Mouse (Mus musculus): ENCODE data around the gene Frs3. TPM values are rescaled to one million over a fixed set of nuclear protein-coding genes. Genes with fewer than 3 reads are reported as not detected.
A peak's percentile ranks its signal among the peaks of the same experiment; 100 is the strongest.

Gene Frs3
- total and polyA plus RNA-seq, 2 experiments, result 1.7 to 7.1 TPM

DNA sequence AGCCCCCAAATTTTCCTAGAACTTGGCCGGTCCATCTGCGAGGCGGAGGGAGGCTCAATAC lies 5.4 kb downstream of the Frs3 start, which contains the start of gene Gm21981:
Gm21981 (minus strand) TSS at position 14 of the 61 bp plus-strand sequence.
- DNase-seq (ENCODE audit: extremely low read depth, low read depth, low spot score), result no peak
- WGBS, result 2% methylated on average over 3 of the region's 3 CpGs
- H3K9ac ChIP-seq (ENCODE audit: low read depth, low read length), result peak within 1 kb of the TSS; percentile 88
- H3K27me3 ChIP-seq (ENCODE audit: control insufficient read depth, insufficient read depth, low read length), result no peaks in the 10 kb centered on the region
- peak within 1 kb of the TSS; percentile 81 for H3K27ac ChIP-seq (replicated peaks; ENCODE audit: insufficient read depth, low read depth, low read length)
- peak within 1 kb of the TSS; percentile 72 for H3K4me3 ChIP-seq (ENCODE audit: insufficient read depth, low read depth, low read length)
- peaks cover 6% of the 10 kb centered on the region for H3K4me1 ChIP-seq (ENCODE audit: control insufficient read depth, insufficient read depth, low read length)
- no peak for TF ChIP-seq CTCF (IDR thresholded peaks at IDR 0.05; ENCODE audit: low read depth, low read length)
- TF ChIP-seq POLR2A (IDR thresholded peaks at IDR 0.05; ENCODE audit: extremely low read depth, insufficient read depth, low read length), result no peak
- no peaks in the 10 kb centered on the region for H3K36me3 ChIP-seq (ENCODE audit: control insufficient read depth, insufficient read depth, low read length)
- no peaks in the 10 kb centered on the region; the same call in 1 of the 2 replicates for H3K79me2 ChIP-seq (ENCODE audit: control insufficient read depth, insufficient read depth, low read length)

DNA sequence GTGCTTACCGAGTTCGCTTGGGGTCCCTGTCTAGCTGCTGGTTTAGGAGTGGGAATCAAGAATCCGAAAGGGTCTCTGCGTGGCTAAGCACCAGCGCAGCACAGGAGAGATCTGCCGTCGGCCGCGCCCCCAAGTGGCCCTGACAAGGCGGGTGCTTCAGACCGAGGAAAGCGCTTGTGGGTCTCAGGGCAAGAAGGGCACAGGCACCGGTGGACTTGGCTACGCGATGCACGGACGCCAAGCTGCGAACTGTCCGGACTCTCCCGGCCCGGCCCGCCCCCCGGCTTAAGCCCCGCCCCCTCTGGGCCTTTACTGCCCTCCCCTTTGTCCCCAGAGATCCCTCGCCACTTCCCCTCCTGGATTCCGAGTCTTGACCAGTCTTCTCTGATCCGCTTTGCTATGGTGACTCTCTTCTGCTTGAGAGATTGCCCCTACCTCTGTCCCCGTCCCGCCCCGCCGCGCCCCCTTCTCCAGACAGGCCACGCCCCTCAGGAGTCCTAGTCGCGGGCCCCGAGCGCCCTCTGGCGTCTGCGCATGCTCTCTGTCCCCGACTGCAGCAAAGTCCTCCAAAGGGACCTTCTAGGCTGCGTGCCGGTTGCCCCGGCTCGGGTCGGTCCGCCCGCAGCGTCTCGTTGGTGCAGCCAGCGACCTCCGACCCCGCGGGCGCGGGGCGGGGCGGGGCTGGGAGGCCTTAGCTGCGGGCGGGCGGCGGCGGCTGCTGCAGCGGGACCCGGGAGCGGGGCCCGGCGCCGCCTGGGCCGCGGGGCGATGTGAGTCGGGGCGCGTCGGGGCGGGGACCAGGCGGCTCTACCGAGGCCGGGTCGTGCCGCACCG lies 5.9 kb downstream of the Frs3 start, which contains the start of gene Prickle4:
Prickle4 (minus strand) TSS at position 234 of the 834 bp plus-strand sequence.
- peak within 1 kb of the TSS; percentile 88 for H3K9ac ChIP-seq (ENCODE audit: low read depth, low read length)
- H3K4me1 ChIP-seq (ENCODE audit: control insufficient read depth, insufficient read depth, low read length), result peaks cover 6% of the 10 kb centered on the region
- peak within 1 kb of the TSS; percentile 72 for H3K4me3 ChIP-seq (ENCODE audit: insufficient read depth, low read depth, low read length)
- peak within 1 kb of the TSS; percentile 81 for H3K27ac ChIP-seq (replicated peaks; ENCODE audit: insufficient read depth, low read depth, low read length)
- TF ChIP-seq POLR2A (IDR thresholded peaks at IDR 0.05; ENCODE audit: extremely low read depth, insufficient read depth, low read length), result 0 out of 2 replicates have a peak, but pooled peaks have one; percentile 33
- peak; percentile 85 for TF ChIP-seq CTCF (IDR thresholded peaks at IDR 0.05; ENCODE audit: low read depth, low read length)
- peak; percentile 84 for DNase-seq (ENCODE audit: extremely low read depth, low read depth, low spot score)
- H3K79me2 ChIP-seq (ENCODE audit: control insufficient read depth, insufficient read depth, low read length), result no peaks in the 10 kb centered on the region; the same call in 1 of the 2 replicates
- H3K27me3 ChIP-seq (ENCODE audit: control insufficient read depth, insufficient read depth, low read length), result no peaks in the 10 kb centered on the region
- WGBS, result under 1% methylated on average over 77 of the region's 82 CpGs
- no peaks in the 10 kb centered on the region for H3K36me3 ChIP-seq (ENCODE audit: control insufficient read depth, insufficient read depth, low read length)

DNA sequence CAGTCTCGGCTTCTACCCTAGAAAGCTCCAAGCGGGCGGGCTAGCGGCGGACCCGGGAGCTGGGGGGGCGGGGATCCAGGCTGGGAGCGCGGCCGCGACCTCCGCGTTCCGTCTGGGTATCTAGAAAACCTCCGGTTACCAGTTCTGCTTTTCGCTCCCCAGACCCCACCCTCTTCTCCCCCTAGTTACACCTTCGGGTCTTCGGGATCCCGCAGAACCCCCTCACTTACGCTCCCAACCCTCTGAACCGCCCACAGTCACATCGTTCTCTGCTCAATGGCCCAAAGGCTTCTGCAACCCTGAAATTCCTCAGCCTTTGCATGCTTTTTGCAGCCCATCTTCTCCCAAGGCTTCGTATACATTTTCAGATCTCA lies 6.5 kb downstream of the Frs3 start:
- peak overlapping the region; percentile 72 for H3K4me3 ChIP-seq (ENCODE audit: insufficient read depth, low read depth, low read length)
- DNase-seq (ENCODE audit: extremely low read depth, low read depth, low spot score), result no peak
- TF ChIP-seq CTCF (IDR thresholded peaks at IDR 0.05; ENCODE audit: low read depth, low read length) (no peak), POLR2A (IDR thresholded peaks at IDR 0.05; ENCODE audit: extremely low read depth, insufficient read depth, low read length) (no peak)
- H3K4me1 ChIP-seq (ENCODE audit: control insufficient read depth, insufficient read depth, low read length), result peaks cover 6% of the 10 kb centered on the region
- under 1% methylated on average over 23 of the region's 23 CpGs for WGBS
- no peaks in the 10 kb centered on the region for H3K27me3 ChIP-seq (ENCODE audit: control insufficient read depth, insufficient read depth, low read length)
- no peaks in the 10 kb centered on the region for H3K36me3 ChIP-seq (ENCODE audit: control insufficient read depth, insufficient read depth, low read length)
- peak overlapping the region; percentile 88 for H3K9ac ChIP-seq (ENCODE audit: low read depth, low read length)
- H3K27ac ChIP-seq (replicated peaks; ENCODE audit: insufficient read depth, low read depth, low read length), result 0 out of 2 replicates have a peak overlapping the region, but pooled peaks have one; percentile 5
- no peaks in the 10 kb centered on the region; the same call in 1 of the 2 replicates for H3K79me2 ChIP-seq (ENCODE audit: control insufficient read depth, insufficient read depth, low read length)

DNA sequence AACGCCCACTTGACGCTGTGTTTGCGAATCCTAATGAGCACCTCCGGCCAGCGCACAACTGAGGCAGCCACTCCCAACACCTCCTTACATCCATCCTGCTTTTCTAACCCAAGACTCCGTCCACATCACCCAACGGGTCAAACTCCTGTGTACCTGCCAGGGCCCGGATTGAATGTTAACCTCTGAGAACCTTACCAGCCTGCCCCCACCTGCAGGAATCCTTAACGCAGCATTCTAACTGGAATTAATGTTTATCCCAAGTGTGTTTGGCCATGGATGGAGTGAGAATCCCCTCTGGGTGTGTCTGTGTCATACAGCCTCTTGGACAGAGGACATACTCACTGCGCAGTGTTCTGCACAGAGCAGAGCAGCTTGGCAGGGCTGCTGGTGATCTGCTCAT lies 9.3 kb downstream of the Frs3 start:
- Histone ChIP-seq H3K4me1 (ENCODE audit: control insufficient read depth, insufficient read depth, low read length) (peaks cover 6% of the 10 kb centered on the region), H3K79me2 (ENCODE audit: control insufficient read depth, insufficient read depth, low read length) (no peaks in the 10 kb centered on the region; the same call in 1 of the 2 replicates), H3K27me3 (ENCODE audit: control insufficient read depth, insufficient read depth, low read length) (no peaks in the 10 kb centered on the region), H3K4me3 (ENCODE audit: insufficient read depth, low read depth, low read length) (no peak overlapping the region), H3K36me3 (ENCODE audit: control insufficient read depth, insufficient read depth, low read length) (peaks cover 2% of the 10 kb centered on the region; the same call in 1 of the 2 replicates), H3K9ac (ENCODE audit: low read depth, low read length) (no peak overlapping the region), H3K27ac (replicated peaks; ENCODE audit: insufficient read depth, low read depth, low read length) (no peak overlapping the region)
- no peak for DNase-seq (ENCODE audit: extremely low read depth, low read depth, low spot score)
- WGBS, result 80% methylated on average over 10 of the region's 10 CpGs
- no peak for TF ChIP-seq POLR2A (IDR thresholded peaks at IDR 0.05; ENCODE audit: extremely low read depth, insufficient read depth, low read length)
- no peak for TF ChIP-seq CTCF (IDR thresholded peaks at IDR 0.05; ENCODE audit: low read depth, low read length)

DNA sequence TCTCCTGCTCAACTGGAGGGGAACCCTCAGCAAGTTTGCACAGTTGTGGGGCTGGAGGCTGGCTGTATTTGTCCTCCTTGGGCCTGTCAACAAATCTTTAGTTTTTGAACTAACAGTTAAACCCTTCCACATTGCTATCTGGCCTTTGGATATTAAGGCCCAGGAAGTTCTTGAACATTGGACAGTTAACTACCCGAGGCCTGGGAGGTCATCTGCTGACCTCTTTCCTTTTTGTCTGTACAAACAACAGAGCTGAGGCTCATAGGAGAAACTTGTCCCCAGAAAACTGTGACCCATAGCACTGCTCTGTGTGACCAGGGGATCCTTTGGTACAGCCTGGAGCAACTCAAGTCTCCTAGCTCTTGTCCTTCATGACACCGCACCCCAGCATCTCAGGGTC lies 10.2 kb downstream of the Frs3 start:
- TF ChIP-seq POLR2A (IDR thresholded peaks at IDR 0.05; ENCODE audit: extremely low read depth, insufficient read depth, low read length) (no peak), CTCF (IDR thresholded peaks at IDR 0.05; ENCODE audit: low read depth, low read length) (no peak)
- DNase-seq (ENCODE audit: extremely low read depth, low read depth, low spot score), result peak; percentile 27
- H3K27me3 ChIP-seq (ENCODE audit: control insufficient read depth, insufficient read depth, low read length), result no peaks in the 10 kb centered on the region
- H3K9ac ChIP-seq (ENCODE audit: low read depth, low read length), result no peak overlapping the region
- WGBS, result 54% methylated on average over 2 of the region's 2 CpGs
- H3K4me1 ChIP-seq (ENCODE audit: control insufficient read depth, insufficient read depth, low read length), result peaks cover 5% of the 10 kb centered on the region
- H3K79me2 ChIP-seq (ENCODE audit: control insufficient read depth, insufficient read depth, low read length), result no peaks in the 10 kb centered on the region; the same call in 1 of the 2 replicates
- peaks cover 2% of the 10 kb centered on the region; the same call in 1 of the 2 replicates for H3K36me3 ChIP-seq (ENCODE audit: control insufficient read depth, insufficient read depth, low read length)
- no peak overlapping the region for H3K4me3 ChIP-seq (ENCODE audit: insufficient read depth, low read depth, low read length)
- no peak overlapping the region for H3K27ac ChIP-seq (replicated peaks; ENCODE audit: insufficient read depth, low read depth, low read length)

DNA sequence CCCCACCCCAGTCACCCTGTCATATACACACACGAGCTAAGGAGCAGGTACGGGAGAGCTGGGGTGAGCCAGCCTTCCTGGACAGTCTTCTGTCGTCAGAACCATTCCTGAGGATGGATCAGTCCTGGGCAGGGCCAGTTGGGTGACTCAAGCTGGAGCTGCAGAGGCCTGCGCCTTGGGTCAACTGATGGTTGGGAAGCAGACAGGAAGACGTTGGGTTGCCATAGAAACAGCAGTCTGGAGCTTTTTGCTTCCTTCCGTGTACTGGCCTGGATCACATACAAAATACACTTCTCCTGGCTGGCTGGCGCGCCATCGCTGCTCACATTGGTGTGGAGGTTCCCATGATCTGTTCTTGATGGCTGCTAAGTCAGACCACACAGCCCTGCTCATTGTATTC lies 13.0 kb downstream of the Frs3 start:
- no peaks in the 10 kb centered on the region for H3K27me3 ChIP-seq (ENCODE audit: control insufficient read depth, insufficient read depth, low read length)
- no peak for TF ChIP-seq POLR2A (IDR thresholded peaks at IDR 0.05; ENCODE audit: extremely low read depth, insufficient read depth, low read length)
- no peak for DNase-seq (ENCODE audit: extremely low read depth, low read depth, low spot score)
- WGBS, result 92% methylated on average over 9 of the region's 9 CpGs
- no peak overlapping the region for H3K4me3 ChIP-seq (ENCODE audit: insufficient read depth, low read depth, low read length)
- no peaks in the 10 kb centered on the region for H3K79me2 ChIP-seq (ENCODE audit: control insufficient read depth, insufficient read depth, low read length)
- H3K36me3 ChIP-seq (ENCODE audit: control insufficient read depth, insufficient read depth, low read length), result peaks cover 2% of the 10 kb centered on the region; the same call in 1 of the 2 replicates
- no peak overlapping the region for H3K27ac ChIP-seq (replicated peaks; ENCODE audit: insufficient read depth, low read depth, low read length)
- H3K4me1 ChIP-seq (ENCODE audit: control insufficient read depth, insufficient read depth, low read length), result no peaks in the 10 kb centered on the region
- H3K9ac ChIP-seq (ENCODE audit: low read depth, low read length), result no peak overlapping the region

All from liver, adult 2 months (tissue).